Mouse (Mus musculus) c-Kit-positive CD71-positive TER-119-negative erythroid progenitor cells, embryonic 14.5 days (primary cell): ENCODE measurements around the gene Pprc1.
A peak's percentile ranks its signal among the peaks of the same experiment; 100 is the strongest.

Experiments used
- DNase-seq: peaks from one replicate; pipeline ENCODE4 v3.0.0-alpha.2; 2013; ENCODE audit warnings: low read depth

Gene Pprc1

GRCm38 (mm10) chr19:46044271-46044992, at the start of gene Pprc1:
TSS of gene Pprc1 (plus strand) at chr19:46044886.
- no peak for DNase-seq

GRCm38 (mm10) chr19:45997365-45997764, 47.3 kb upstream of the Pprc1 start:
- no peak for DNase-seq

- peak; percentile 92 for DNase-seq
Observed at GRCm38 (mm10) chr19:45997785-45998693, 46.6 kb upstream of the Pprc1 start, which contains the start of gene Armh3. TSS of gene Armh3 (minus strand) at chr19:45998488.

GRCm38 (mm10) chr19:45998694-45999217, 45.9 kb upstream of the Pprc1 start:
- no peak for DNase-seq

GRCm38 (mm10) chr19:45999378-45999777, 45.3 kb upstream of the Pprc1 start:
- no peak for DNase-seq

GRCm38 (mm10) chr19:46002279-46002678, 42.4 kb upstream of the Pprc1 start:
- no peak for DNase-seq

- DNase-seq, result peak; percentile 81
Observed at GRCm38 (mm10) chr19:46003371-46004226, 41.1 kb upstream of the Pprc1 start, which contains the start of gene Hps6. TSS of gene Hps6 (plus strand) at chr19:46003508.

GRCm38 (mm10) chr19:46004814-46005466, 39.7 kb upstream of the Pprc1 start:
- no peak for DNase-seq

- no peak for DNase-seq
Observed at GRCm38 (mm10) chr19:46005680-46006079, 39.0 kb upstream of the Pprc1 start.

- peak; percentile 79 for DNase-seq
Observed at GRCm38 (mm10) chr19:46014572-46015178, 30.0 kb upstream of the Pprc1 start.

- no peak for DNase-seq
Observed at GRCm38 (mm10) chr19:46016023-46016422, 28.7 kb upstream of the Pprc1 start.

GRCm38 (mm10) chr19:46024959-46025358, 19.7 kb upstream of the Pprc1 start:
- no peak for DNase-seq

- DNase-seq, result no peak
Observed at GRCm38 (mm10) chr19:46026567-46026966, 18.1 kb upstream of the Pprc1 start.

GRCm38 (mm10) chr19:46028747-46029320, 15.9 kb upstream of the Pprc1 start:
- DNase-seq, result no peak

GRCm38 (mm10) chr19:46029652-46030051, 15.0 kb upstream of the Pprc1 start:
- DNase-seq, result no peak

- DNase-seq, result no peak
Observed at GRCm38 (mm10) chr19:46030196-46030983, 14.3 kb upstream of the Pprc1 start.

- DNase-seq, result no peak
Observed at GRCm38 (mm10) chr19:46031689-46032432, 12.8 kb upstream of the Pprc1 start.

GRCm38 (mm10) chr19:46032731-46033510, 11.8 kb upstream of the Pprc1 start:
- no peak for DNase-seq
